Mouse (Mus musculus) brown adipose tissue, adult 24 weeks (tissue): ENCODE data around the gene Me1. TPM values are rescaled to one million over a fixed set of nuclear protein-coding genes. Genes with fewer than 3 reads are reported as not detected.
A peak's percentile ranks its signal among the peaks of the same experiment; 100 is the strongest.

Experiments
- H3K27ac ChIP-seq: fragments of 200-500 bp; replicated peaks from 2 replicates; pipeline ENCODE4 v1.5.1; 2012; ENCODE audit warnings: low read depth, mild to moderate bottlenecking, low read length
- H3K4me1 ChIP-seq: fragments of 200-500 bp; 2 replicates; pipeline ENCODE4 v1.6.1; 2012; ENCODE audit warnings: low read length, mixed read lengths; ENCODE audit not compliant: control insufficient read depth, insufficient read depth, insufficient read length
- H3K4me3 ChIP-seq: fragments of 200-500 bp; 2 replicates; pipeline ENCODE4 v1.5.1; 2012; ENCODE audit warnings: low read depth, mild to moderate bottlenecking, low read length, moderate library complexity; ENCODE audit not compliant: insufficient read depth
- polyA plus RNA-seq: library from polyadenylated mRNA; stranded (reverse); fragments of >200 nt; gene quantifications from 2 replicates; pipeline ENCODE4 v1.2.4, GENCODE M21; 2012; ENCODE audit not compliant: missing spikeins, insufficient read depth, insufficient read length

Gene Me1
- polyA plus RNA-seq, 1 experiment: 987 TPM

GRCm38 (mm10) chr9:86652194-86652593 lies 43.6 kb downstream of the Me1 start:
- no peak overlapping the region for H3K27ac ChIP-seq
- no peak overlapping the region for H3K4me3 ChIP-seq
- peaks cover 3% of the 10 kb centered on the region; the same call in 1 of the 2 replicates for H3K4me1 ChIP-seq

GRCm38 (mm10) chr9:86651254-86651653 lies 44.5 kb downstream of the Me1 start:
- H3K4me1 ChIP-seq: peaks cover 3% of the 10 kb centered on the region; the same call in 1 of the 2 replicates
- H3K27ac ChIP-seq: no peak overlapping the region
- H3K4me3 ChIP-seq: no peak overlapping the region

- H3K4me1 ChIP-seq: peaks cover 3% of the 10 kb centered on the region; the same call in 1 of the 2 replicates
These were observed 44.9 kb downstream of the Me1 start for GRCm38 (mm10) chr9:86650822-86651221.

GRCm38 (mm10) chr9:86647931-86648550 lies 47.7 kb downstream of the Me1 start:
- Histone ChIP-seq H3K27ac (peak overlapping the region; percentile 45; the same call in 1 of the 2 replicates), H3K4me3 (no peak overlapping the region), H3K4me1 (peaks cover 5% of the 10 kb centered on the region; the same call in 1 of the 2 replicates)

More at GRCm38 (mm10) chr9:86650822-86651221, 44.9 kb downstream of the Me1 start:
- Histone ChIP-seq H3K27ac (no peak overlapping the region), H3K4me3 (no peak overlapping the region)

- no peak overlapping the region for H3K27ac ChIP-seq
- no peak overlapping the region for H3K4me3 ChIP-seq
- H3K4me1 ChIP-seq: peaks cover 5% of the 10 kb centered on the region; the same call in 1 of the 2 replicates
These were observed 48.9 kb downstream of the Me1 start for GRCm38 (mm10) chr9:86646807-86647206.

GRCm38 (mm10) chr9:86643497-86643896 lies 52.3 kb downstream of the Me1 start:
- Histone ChIP-seq H3K4me1 (peaks cover 5% of the 10 kb centered on the region; the same call in 1 of the 2 replicates), H3K4me3 (no peak overlapping the region), H3K27ac (peak overlapping the region; percentile 83)

GRCm38 (mm10) chr9:86638771-86639170 lies 57.0 kb downstream of the Me1 start:
- Histone ChIP-seq H3K27ac (peak overlapping the region; percentile 69), H3K4me3 (no peak overlapping the region), H3K4me1 (peaks cover 2% of the 10 kb centered on the region; the same call in 1 of the 2 replicates)

GRCm38 (mm10) chr9:86631153-86631552 lies 64.6 kb downstream of the Me1 start:
- H3K27ac ChIP-seq: no peak overlapping the region
- peaks cover 2% of the 10 kb centered on the region; the same call in 1 of the 2 replicates for H3K4me1 ChIP-seq
- peak overlapping the region; percentile 39; the same call in 1 of the 2 replicates for H3K4me3 ChIP-seq

- Histone ChIP-seq H3K27ac (no peak overlapping the region), H3K4me3 (no peak overlapping the region), H3K4me1 (peaks cover 2% of the 10 kb centered on the region; the same call in 1 of the 2 replicates)
These were observed 65.3 kb downstream of the Me1 start for GRCm38 (mm10) chr9:86630352-86630931.

GRCm38 (mm10) chr9:86629379-86629778 lies 66.4 kb downstream of the Me1 start:
- no peak overlapping the region for H3K27ac ChIP-seq
- H3K4me1 ChIP-seq: peaks cover 2% of the 10 kb centered on the region; the same call in 1 of the 2 replicates
- no peak overlapping the region for H3K4me3 ChIP-seq

GRCm38 (mm10) chr9:86627745-86628496 lies 67.8 kb downstream of the Me1 start:
- Histone ChIP-seq H3K4me1 (no peaks in the 10 kb centered on the region; the same call in 1 of the 2 replicates), H3K4me3 (no peak overlapping the region), H3K27ac (no peak overlapping the region)

- no peaks in the 10 kb centered on the region; the same call in 1 of the 2 replicates for H3K4me1 ChIP-seq
- H3K4me3 ChIP-seq: no peak overlapping the region
- no peak overlapping the region for H3K27ac ChIP-seq
These were observed 68.8 kb downstream of the Me1 start for GRCm38 (mm10) chr9:86626906-86627305.

- no peak overlapping the region for H3K4me3 ChIP-seq
- H3K27ac ChIP-seq: no peak overlapping the region
- no peaks in the 10 kb centered on the region for H3K4me1 ChIP-seq
These were observed 71.0 kb downstream of the Me1 start for GRCm38 (mm10) chr9:86624781-86625180.

- Histone ChIP-seq H3K4me3 (no peak overlapping the region), H3K27ac (no peak overlapping the region), H3K4me1 (no peaks in the 10 kb centered on the region)
These were observed 71.7 kb downstream of the Me1 start for GRCm38 (mm10) chr9:86624039-86624438.

GRCm38 (mm10) chr9:86622062-86622461 lies 73.7 kb downstream of the Me1 start:
- Histone ChIP-seq H3K4me3 (no peak overlapping the region), H3K27ac (no peak overlapping the region), H3K4me1 (no peaks in the 10 kb centered on the region)
